Mouse (Mus musculus): ENCODE data around the gene Ms4a8a.

Ms4a8a gene

DNA sequence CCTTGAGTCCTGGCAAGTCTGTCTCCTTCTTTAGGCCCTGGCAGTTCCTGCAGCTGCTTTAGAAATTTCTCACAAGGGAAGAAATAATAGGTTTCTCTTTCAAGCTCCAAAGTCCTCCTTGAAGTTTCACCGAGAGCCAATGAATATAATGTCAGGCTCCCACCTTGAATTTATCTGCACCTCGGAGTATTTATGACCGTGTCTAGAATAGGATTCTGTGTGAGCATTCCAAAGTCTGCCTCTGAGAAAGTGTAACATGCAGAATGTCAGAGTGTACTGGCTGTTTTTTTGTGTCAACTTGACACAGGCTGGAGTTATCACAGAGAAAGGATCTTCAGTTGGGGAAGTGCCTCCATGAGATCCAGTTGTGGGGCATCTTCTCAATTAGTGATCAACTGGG lies 63.0 kb downstream of the Ms4a8a start, which contains the start of gene Ms4a18:
Gene Ms4a18, minus strand, starts transcription at position 141 of the 400 bp plus-strand sequence.
- DNase-seq (ENCODE audit: low spot score in 2 of 2): no peak

All from heart, adult 9 months (tissue).